Mouse (Mus musculus): ENCODE measurements around the gene Nek8.

Gene Nek8

DNA sequence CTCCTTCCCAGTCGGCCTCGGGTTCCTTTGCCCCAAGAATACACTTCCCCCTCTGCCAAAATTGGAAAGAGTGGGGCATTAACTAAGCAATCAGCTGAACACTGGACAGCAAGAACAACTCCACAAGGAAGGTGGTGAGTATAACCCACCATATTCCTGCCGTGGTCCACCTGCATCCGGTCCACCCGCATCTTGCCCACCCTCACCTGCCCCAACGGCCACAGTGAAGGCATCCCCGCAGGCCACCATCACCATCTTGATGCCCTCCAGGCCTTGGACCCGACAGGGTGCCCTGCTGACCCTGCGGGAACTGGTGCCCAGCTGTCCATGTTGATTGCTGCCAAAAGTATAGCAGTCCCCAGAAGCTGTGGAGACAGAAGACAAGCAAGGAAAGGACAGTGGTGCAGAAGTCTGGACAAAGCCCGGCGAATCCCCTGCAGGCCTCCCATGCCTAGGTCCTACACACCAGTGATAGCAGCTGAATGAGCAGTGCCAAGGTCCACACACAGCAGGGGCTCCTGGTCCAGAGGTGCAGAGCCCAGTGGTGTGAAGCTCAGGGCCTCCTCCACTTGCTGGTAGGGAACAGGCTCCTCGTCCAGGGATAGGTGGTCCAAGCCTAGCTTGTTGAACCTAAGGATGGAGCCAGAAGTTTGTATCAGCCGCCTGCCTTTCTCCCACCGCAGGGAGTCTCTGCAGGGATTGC, 9.1 kb downstream of the Nek8 start:
- DNase-seq (ENCODE audit: low read depth, low spot score), result no peak

DNA sequence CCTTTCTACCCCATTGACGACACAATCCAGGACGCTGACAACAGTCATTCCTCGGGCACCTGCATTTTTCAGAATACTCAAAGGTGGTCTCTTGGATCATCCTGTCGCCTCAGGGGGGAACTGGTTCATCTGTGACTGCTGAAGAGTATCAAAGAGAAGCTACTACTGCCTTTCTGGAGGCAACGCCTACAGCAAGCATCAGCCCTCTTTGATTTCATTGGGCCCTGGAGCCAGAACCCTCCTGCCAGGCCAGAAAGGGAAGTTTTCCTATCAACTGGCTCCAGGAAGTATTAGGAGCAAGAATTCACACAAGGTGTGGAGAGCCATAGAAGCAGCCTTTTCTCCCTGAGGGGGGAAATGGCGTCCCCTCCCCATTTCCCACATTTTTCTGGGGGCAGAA, 9.8 kb downstream of the Nek8 start:
- no peak for DNase-seq (ENCODE audit: low read depth, low spot score)

DNA sequence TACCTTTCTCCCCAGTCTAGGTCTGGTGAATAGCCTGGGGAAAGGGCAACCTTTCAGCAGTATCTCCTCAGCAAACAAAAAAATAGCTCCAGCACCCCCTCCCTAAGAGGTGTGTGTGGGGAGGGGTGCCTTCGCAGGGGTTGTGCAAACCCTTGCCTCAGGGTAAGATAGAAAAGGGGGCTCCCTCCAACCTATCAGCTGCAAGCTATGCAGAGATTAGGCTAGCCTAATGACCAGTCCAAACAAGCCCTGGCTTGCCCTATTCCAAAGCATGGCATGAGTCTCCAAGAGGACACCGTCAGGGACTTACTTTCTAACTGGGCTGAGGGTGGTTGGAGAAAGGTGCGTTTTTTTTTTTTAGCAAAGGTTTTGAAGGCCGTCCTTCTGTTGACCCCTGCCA, 10.3 kb downstream of the Nek8 start:
- DNase-seq (ENCODE audit: low read depth, low spot score), result no peak

DNA sequence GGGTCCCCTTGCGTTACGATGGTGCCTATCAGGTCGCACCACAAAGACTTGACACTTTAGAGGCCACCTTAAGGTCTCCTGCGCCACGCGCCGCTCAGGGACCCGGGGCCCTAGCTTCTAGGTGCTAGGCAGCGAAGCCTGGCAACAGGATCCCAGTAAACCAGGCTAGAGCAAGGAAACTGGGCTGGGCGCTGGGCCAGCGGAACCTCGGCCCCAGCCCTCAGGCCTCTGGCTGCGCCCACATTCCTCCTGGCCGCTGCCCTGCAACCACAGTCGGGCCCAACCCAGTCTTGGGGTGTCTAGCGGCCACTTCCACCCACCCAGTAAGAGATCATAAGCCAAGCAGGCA, 10.7 kb downstream of the Nek8 start:
- no peak for DNase-seq (ENCODE audit: low read depth, low spot score)

DNA sequence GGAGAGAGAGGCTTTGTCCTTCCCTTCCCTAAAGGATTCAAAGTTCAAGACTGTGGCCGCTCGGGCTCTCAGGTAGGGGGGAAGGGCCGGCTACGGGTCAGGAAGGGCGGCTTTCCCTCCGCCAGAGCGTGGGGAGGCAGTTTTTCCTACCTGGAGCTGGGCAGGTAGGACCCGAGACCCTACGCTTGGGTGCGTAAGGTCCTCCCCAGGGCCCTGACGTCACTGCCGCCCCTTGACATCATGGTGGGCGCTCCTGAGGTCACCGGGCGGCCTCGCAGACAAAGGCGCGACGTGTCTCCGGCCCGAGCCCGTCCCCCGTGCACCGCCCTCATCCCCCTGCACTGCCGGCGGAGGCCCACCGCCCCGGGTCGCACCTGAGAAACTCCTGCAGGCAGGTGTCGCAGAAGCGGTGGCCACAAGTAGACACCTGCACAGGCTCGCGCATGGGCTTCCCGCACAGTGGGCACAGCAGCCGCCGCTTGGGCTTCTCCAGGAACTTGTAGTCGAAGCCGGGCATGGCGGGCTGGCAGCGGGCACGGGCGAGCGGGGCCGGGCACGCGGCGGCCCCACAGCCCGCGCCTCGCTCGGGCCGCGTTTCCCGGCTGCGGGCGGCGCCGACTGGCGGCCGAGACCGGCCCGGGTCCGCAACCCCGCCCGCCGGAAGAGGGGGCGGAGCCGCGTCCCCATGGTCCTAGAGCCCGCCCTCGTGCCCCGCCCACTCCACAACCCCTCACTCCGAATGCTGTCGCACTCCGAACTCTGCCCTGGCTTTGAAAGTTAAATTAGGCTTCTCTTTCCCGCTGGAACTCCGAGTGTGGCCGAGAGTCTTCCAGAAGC, 11.3 kb downstream of the Nek8 start, which contains the start of gene Traf4:
TSS of gene Traf4 (minus strand) at position 666 of the 837 bp plus-strand sequence.
- DNase-seq (ENCODE audit: low read depth, low spot score), result peak; percentile 87

DNA sequence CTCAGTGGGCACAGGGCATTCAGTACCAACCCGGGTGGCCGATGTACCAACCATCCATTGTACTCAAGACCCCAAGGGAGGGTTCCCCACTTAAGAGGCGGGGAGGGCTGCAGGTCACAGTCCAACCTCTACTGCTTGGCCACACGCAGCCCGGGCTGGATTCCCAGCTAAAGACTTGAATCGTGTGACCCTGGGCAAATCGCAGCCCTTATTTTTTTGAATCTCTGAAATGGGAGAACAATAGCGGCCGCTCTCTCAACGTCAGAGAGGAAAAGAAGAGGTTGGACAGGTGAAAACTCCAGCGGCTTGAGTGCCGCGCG, 11.9 kb downstream of the Nek8 start:
- DNase-seq (ENCODE audit: low read depth, low spot score), result no peak

DNA sequence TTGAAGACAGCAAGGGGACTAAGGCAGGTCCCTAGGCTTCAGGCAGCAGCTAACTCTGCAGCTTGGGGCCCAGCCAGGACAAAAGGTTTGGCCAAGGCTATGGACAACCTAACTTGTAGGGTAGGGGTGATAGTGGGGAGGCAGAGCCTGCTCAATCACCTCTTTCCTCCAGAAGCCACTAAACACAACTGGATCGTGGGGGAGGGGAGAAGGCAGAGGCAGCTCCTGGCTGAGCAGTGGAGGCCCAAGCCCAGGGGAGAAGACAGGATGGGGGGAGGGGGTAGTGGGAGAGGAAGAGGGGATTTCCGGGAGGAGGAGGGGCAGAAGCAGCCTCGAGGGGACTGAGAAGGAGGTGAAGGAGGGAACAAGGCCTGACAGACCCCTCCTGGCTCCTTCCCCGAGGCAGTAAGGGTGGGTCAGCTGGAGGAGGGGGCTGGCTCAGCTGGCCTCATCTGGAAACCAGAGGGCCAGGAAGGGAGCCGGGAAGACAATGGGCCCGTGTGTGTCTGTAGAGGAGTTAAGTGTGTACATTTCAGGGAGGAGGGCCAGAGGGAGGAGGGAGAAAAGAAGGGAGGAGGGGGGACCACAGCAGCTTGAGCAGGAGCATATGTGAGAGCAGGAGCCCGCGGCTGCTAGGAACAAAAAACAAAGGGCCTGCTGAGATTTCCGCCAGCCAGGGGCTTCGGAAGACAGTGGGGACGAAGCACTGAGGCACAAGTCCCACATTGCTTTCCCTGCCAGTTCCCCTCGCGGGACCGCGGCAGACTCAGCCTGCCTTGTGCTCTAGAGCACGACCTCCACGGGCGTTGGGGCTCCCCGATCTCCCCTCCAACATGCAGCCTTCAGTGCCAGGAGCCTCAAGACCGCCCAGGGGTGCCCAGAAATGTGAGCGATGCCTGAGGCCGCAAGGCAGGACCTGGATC, 12.5 kb downstream of the Nek8 start:
- DNase-seq (ENCODE audit: low read depth, low spot score), result peak; percentile 94

DNA sequence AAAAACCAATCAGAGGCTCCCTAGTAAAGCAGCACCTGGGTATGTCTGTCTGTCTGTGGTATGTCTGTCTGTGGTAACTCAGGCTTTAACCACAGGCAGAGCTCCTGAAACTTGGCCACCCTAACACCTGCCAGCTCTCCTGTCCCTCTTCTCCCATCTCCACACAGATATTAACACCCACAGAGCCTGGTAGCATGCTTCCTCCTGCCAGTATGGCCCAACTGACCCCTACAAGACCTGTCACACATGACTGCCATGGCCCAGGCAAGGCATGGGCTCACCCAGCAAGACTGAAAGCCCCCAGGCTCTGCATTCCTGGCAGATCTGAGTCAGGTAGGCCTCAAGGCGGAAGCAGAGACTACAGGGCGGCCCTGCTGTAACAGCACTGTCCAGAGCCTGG, 13.4 kb downstream of the Nek8 start:
- no peak for DNase-seq (ENCODE audit: low read depth, low spot score)

DNA sequence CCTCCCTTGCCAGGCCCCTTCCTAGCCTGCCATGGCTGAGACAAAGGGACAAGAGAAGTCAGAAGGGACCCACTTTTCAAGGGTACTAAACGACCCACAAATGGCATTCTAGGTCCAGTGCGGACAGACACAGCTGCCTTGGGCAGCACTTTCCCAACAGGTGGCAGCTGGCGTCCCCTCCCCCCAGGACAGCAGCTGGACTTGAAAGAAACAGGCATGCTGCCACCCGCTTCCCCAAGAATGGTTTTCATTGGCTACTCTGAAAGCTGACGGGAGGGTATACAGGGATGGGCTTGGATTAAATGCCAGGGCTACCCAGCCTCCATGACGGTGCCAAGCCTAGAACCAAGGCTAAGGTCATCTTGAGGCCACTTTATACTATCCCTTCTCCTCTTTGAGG, 14.0 kb downstream of the Nek8 start:
- no peak for DNase-seq (ENCODE audit: low read depth, low spot score)

DNA sequence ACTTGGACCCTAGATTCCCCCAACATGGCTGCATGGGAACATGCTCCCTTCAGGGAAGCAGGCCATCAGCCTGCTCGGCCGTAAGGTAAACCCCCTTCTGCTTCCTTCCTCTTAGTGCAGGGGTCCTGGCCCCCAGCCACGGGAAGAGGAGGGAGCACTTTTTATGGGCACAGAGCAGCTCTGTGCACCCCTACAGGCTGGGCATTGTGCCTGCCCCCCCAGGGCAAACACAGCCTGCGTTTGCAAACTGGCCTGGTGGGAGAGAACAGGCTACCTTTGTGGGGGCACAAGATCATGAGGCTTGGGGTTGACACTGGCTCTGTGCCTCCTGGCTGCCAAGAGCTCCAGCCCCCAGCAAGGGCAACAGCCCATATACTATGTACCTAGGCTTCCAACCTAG, 14.5 kb downstream of the Nek8 start:
- no peak for DNase-seq (ENCODE audit: low read depth, low spot score)

DNA sequence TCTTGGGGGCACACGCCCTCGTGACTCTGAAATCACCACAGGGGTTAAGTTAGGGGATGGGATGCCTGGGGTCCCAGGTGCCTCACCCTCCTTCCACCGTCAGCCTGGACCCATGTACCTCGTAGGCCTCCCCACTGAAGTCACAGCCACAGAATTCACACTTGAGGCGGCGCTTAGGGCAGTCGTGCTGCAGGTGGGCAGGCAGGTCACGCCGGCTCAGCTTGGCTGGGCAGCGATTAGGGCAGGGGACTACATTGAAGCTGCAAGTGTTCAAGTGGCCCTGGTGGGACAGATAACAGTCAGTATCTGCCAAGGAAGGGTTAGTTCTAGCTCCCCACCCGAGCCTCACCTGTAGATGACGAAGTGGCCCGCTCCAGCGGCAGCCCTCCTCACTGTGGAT, 15.3 kb downstream of the Nek8 start:
- no peak for DNase-seq (ENCODE audit: low read depth, low spot score)

DNA sequence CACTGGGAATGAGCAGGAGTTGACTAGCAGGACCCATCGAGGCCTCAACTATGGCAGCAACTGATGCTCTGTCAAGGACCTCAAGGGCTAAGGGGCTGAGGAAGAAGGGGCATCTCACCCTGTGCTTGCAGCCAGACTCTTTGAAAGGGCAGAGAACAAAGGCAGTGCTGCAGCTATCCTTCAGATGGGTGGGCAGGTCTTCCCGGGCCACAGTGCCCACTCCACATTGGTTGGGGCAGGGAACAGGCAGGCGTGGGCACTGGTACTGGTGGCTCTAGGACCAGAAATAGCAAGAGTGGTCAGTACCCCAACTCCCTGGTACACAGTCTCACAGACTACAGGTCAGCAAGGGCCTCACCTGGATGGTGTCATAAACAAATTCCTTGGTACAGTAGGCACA, 15.8 kb downstream of the Nek8 start:
- no peak for DNase-seq (ENCODE audit: low read depth, low spot score)

DNA sequence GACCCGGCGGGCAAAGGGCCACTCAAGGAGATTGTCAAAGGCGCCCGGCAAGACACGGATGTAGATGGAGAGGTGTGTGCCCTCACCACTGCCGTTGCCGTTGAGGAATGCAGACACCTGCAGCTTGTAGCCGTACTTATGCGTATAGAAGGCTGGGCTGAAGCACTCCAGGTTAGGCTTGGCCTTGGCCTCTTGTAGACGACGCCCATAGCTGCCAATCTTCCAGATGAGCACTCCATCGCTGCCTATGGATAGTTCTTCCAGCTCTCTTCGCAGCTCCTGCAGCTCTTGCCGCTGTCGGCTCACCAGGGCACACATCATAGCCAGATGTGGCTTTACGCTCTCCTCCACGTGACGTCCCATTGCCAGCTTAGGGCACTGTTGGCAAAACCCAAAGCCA, 16.3 kb downstream of the Nek8 start:
- DNase-seq (ENCODE audit: low read depth, low spot score), result no peak

DNA sequence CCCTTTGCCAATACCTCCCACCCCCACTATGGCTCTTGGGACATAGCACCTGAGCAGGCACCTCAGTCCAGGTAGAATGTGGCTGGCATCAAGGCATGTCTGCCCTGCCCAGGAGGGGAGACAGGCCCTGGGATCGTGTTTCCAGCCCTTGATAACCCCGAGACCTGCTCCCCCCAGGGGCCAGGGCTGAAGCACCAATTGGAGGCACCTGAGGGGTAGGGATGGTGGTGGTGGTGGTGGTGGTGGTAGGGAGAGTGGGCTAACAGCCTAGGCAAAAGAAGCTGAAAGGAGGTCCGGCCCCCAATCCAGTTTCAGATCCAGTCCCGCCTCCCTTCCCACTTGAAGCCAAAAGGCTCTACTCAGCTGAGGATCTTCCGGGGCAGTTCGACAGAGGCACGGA, 16.9 kb downstream of the Nek8 start:
- DNase-seq (ENCODE audit: low read depth, low spot score), result no peak

DNA sequence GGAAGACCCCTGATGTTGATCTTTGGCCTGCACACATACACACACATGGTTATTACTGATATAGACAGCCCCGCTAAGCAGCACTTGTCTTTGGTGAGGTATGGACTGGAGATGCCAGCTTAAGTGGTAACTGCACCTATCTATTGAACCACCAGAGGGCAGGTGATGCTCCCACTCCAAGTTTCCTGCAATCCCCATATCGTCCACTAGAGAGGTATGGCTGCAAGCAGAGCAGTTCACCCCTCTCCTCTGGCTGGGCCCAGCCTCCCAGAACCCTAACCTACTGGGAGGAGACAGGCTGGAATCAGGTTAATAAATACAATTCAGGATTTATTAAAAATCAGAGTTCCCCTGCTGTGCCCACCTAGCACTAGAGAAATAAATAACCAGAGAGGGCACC, 17.4 kb downstream of the Nek8 start:
- peak; percentile 95 for DNase-seq (ENCODE audit: low read depth, low spot score)

DNA sequence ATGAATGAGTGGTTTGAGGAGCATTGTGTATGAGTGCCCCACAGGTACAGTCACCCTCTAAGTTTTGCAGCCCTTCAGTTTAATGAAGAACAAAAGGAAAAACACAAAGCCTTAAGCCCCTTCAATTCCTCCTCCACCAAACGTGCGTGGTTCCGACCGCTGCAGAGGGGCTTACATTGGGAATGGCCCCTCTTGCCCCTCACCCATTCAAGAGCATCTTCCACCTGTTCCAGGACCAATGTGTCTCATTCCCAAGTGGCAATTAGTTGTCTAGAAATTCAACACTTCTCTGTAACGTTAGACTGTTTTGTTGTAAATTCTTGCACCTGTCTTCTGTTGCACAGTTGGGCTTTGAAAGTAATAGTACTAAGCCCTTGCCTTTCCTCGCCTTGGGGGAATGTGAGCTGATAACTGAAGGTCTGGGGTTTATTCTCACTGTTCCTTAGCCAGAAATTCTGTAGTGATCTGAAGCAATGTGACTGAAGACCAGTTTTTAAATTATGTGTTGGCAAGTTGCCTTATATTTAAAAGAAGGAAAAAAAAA, 20.2 kb downstream of the Nek8 start:
- DNase-seq (ENCODE audit: low read depth, low spot score), result no peak

DNA sequence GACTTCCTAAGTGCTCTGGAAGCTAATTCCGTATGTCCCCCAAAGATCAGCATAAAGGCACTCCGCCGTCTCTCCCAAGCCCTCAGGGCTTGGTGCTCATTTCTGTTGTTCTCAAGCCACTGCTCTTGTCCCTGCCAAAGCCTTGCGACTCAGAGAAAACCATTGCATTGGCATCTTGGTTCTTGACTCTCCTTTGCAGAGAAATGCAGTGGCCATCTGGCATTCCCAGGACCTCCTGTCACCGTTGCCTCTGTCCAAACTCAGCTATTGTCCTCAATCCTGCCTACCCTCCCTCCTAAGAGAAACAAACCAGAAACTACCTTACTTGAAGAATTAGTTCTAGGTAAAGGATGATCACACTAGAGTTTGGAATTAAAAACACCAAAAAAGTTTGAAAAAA, 20.8 kb downstream of the Nek8 start:
- no peak for DNase-seq (ENCODE audit: low read depth, low spot score)

DNA sequence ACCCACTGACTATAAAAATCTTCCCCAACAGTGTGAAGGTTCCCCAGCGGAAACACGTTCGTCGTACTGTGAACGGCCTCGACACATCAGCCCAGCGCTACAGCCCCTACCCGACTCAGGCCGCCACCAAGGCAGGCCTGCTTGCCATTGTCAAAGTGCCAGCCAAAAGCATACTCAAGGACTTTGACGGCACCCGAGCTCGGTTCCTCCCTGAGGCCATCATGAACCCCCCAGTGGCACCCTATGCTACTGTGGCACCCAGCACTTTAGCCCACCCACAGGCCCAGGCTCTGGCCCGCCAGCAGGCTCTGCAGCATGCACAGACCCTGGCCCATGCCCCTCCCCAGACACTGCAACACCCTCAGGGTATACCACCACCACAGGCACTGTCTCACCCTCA, 22.7 kb downstream of the Nek8 start:
- no peak for DNase-seq (ENCODE audit: low read depth, low spot score)

DNA sequence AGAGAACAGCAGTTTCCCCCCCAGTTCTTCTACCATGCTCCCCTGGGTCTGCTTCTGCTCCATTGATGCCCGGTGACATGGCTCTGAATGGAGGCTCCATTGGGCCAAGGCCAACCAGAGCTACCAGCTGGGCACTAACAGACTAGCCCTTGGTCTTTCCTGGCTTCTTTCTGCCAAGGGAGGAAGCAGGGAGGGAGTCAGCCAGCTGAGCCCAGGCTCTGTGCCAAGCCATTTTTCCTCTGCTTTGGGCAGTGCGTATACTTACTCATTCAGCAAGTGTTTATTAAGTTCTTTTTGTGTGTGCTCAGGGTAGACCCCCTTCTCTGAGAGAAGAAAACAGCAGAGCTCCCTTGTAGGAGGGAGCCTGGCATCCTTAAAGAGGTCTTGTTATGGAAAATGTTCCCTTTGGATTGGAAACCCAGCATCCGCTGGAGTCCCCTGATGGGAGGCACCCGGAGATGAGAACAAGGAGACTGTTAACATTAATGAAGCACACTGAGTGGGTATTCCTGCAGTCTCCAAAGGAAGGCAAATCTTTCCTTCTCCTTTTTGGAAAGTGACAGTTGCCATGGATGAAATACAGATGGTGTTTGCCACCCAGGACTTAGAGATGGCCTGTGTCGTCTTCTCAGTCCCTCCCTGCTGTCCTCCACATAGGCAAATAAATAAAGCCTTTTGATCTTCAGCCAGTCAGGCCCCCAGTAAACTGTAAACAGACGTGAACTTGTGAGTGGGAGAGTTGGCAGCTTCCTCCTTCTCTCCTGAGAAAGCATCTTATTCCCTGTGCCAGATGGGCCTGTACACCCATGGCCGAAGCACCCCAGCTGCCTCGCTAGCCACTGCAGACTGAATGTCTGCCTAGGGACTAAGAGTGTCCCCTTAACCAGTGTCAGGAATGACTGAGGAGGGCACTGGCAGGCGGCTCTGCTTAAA, 23.9 kb downstream of the Nek8 start:
- no peak for DNase-seq (ENCODE audit: low read depth, low spot score)

DNA sequence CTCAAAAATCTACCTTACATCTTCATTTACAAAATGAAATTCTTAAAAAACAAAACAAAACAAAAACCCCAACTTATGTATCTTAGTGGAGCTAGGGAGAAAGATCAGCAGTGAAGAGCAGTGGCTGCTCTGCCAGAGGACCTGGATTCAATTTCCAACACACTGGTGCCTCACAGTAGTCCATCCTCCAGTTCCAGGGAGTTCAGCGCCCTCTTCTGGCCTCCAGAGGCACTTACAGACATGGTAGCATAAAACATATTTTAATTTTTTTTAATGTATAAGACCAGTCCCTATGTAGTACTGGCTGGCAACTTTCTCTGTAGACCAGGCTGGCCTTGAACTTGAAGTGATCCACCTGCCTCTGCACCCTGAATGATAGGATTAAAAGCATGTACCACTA, 25.3 kb downstream of the Nek8 start:
- DNase-seq (ENCODE audit: low read depth, low spot score), result peak; percentile 64
